Mouse (Mus musculus): ENCODE results near the gene Hoxa7.

GRCm38 (mm10) chr6:52247766-52248637 is 26.3 kb upstream of the Hoxa7 start:
- TF ChIP-seq USF1 (IDR thresholded peaks at IDR 0.05; ENCODE audit: low read depth) (no peak), POLR2A (IDR thresholded peaks at IDR 0.05; ENCODE audit: insufficient read length, low read depth) (no peak), MAX (IDR thresholded peaks at IDR 0.05; ENCODE audit: low read depth) (no peak), TCF12 (IDR thresholded peaks at IDR 0.05; ENCODE audit: insufficient read depth, poor library complexity, severe bottlenecking) (no peak), E2F4 (IDR thresholded peaks at IDR 0.05; ENCODE audit: insufficient read depth) (no peak), POLR2AphosphoS2 (IDR thresholded peaks at IDR 0.05; ENCODE audit: insufficient read length, low read depth) (no peak), MYOD1 (IDR thresholded peaks at IDR 0.05; ENCODE audit: control insufficient read depth in 1 of 3, insufficient read length in 2 of 3, low read depth in 2 of 3) (no peak), MYOG (IDR thresholded peaks at IDR 0.05; ENCODE audit: control insufficient read depth in 1 of 3, insufficient read depth in 1 of 3, insufficient read length in 2 of 3, low read depth in 2 of 3) (no peak), CEBPB (IDR thresholded peaks at IDR 0.05; ENCODE audit: insufficient read depth, poor library complexity, severe bottlenecking) (no peak), TCF3 (IDR thresholded peaks at IDR 0.05; ENCODE audit: insufficient read length, low read depth) (no peak)

Measured in myocyte (in vitro differentiated cells).